Mouse (Mus musculus) layer of hippocampus, adult 2 months (tissue): Measurements from ENCODE around the gene Smurf2. TPM values are rescaled to one million over a fixed set of nuclear protein-coding genes. Genes with fewer than 3 reads are reported as not detected.

Source experiments
- DNase-seq, 2 experiments: peaks; one replicate each; pipeline ENCODE4 v3.0.0; 2022; ENCODE audit warnings: low spot score in 2 of 2
- H3K27ac ChIP-seq: fragments of 200-600 bp; 2 replicates; pipeline ENCODE4 v1.8.1; 2022
- H3K4me3 ChIP-seq: fragments of 200-600 bp; 2 replicates; pipeline ENCODE4 v1.8.1; 2022; ENCODE audit warnings: mild to moderate bottlenecking
- CTCF ChIP-seq: fragments of 200-600 bp; conservative IDR thresholded peaks from 2 replicates; pipeline ENCODE4 v1.8.1; 2022; ENCODE audit warnings: antibody characterized with exemption, mild to moderate bottlenecking, moderate library complexity
- total RNA-seq, 2 experiments: library from RNA; stranded (reverse); gene quantifications; 2 replicates each; pipeline ENCODE4 v1.2.3; 2021

Gene Smurf2
- total RNA-seq, 2 experiments from 2014 or later: 29.6 to 31.1 TPM

- no peak overlapping the region for H3K27ac ChIP-seq
- no peak for TF ChIP-seq CTCF
- no peak overlapping the region for H3K4me3 ChIP-seq
- no peak for DNase-seq
Measured at GRCm38 (mm10) chr11:106872650-106873049, 47.9 kb downstream of the Smurf2 start.

DNA sequence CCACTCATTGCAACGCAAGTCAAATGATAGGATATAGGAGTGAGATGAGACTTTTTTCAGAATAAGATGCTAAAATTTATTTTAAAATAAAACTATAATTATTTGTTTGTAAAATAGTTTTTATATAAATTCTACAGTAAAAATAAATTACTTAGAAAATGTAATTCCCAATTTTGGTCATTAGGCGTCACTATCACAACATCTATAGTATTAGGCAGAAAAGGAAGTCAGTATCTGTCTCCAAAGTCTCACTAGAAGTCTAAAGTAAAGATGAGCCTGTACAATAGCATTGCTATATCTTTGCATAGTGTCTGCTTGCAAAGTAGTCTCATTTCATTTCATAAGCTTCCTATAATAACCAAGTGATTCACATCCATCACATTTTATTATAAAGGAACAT, 69.1 kb downstream of the Smurf2 start:
- peak; percentile 82 for TF ChIP-seq CTCF
- Histone ChIP-seq H3K4me3 (no peak overlapping the region), H3K27ac (no peak overlapping the region)
- no peak for DNase-seq

DNA sequence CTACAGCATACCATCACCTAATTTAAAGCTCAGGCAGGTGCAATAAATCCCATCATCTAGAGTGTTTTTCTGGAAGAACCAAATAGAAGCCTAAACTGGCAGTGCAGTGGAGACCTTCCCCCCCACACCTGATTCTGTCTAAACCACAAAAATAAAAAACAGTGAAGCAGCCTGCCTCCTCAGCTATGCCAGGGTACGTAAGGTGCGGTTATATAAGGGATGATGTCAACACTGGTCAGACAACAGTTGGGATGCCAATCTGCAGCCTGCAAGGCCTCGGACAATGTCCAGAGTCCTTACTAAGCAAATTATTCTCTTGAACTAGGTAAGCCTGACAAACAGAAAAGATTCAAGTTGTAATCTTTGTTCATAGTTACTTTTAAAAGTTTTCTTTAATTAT, 78.5 kb downstream of the Smurf2 start:
- no peak for TF ChIP-seq CTCF
- Histone ChIP-seq H3K27ac (peak overlapping the region; percentile 25; the same call in 1 of the 2 replicates), H3K4me3 (no peak overlapping the region)
- no peak for DNase-seq

- Histone ChIP-seq H3K4me3 (no peak overlapping the region), H3K27ac (no peak overlapping the region)
- no peak for DNase-seq
- TF ChIP-seq CTCF: no peak
Measured at GRCm38 (mm10) chr11:106828079-106828478, 92.4 kb downstream of the Smurf2 start.

DNA sequence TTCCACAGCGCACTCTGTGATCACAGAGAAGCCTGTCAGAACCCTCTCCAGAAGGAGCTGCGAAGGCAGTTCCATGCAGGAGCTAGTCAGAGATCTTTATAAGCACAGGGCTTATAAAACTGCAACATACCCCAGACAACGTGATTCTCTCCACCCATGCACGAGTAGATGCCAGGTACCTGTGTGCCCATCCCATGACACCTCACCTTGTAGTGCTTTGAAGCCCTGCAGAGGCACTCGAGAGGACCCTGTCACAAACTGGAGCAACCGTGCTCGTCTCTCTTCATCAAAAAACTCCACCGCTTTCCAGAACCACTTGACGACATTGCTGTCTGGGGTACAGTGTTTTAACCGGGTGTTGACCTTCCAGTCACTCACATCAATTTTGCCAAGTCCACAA, 96.1 kb downstream of the Smurf2 start:
- no peak for TF ChIP-seq CTCF
- Histone ChIP-seq H3K4me3 (no peak overlapping the region), H3K27ac (peak overlapping the region; percentile 78; the same call in 1 of the 2 replicates)
- DNase-seq: no peak

GRCm38 (mm10) chr11:106823741-106824140, 96.8 kb downstream of the Smurf2 start:
- no peak for DNase-seq

DNA sequence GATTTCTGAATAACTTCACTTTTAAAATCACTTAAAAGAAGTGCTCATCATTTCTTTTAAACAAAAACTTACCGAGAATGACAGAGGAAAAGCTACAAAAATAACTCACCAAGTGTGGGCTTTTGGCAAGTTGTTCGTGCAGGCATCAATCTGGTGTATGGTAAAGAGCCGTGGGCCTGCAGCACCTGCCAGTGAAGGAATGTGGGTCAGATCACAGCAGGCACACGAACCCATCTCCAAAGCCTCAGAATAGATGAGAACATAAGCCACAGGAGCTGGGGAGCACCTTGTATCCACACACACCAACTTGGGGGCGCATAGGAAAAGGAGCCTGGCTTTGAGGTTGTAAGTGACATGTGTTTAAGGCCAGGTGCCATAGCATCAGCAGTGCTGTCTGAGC, 97.6 kb downstream of the Smurf2 start:
- TF ChIP-seq CTCF: no peak
- H3K4me3 ChIP-seq: no peak overlapping the region
- H3K27ac ChIP-seq: peak overlapping the region; percentile 78
- peak; percentile 47 to 58 for DNase-seq

More at GRCm38 (mm10) chr11:106823741-106824140, 96.8 kb downstream of the Smurf2 start:
- peak overlapping the region; percentile 78; the same call in 1 of the 2 replicates for H3K27ac ChIP-seq
- no peak overlapping the region for H3K4me3 ChIP-seq
- TF ChIP-seq CTCF: no peak

- Histone ChIP-seq H3K27ac (peak overlapping the region; percentile 78), H3K4me3 (no peak overlapping the region)
- no peak for DNase-seq
- no peak for TF ChIP-seq CTCF
Measured at GRCm38 (mm10) chr11:106822491-106822890, 98.0 kb downstream of the Smurf2 start.

- TF ChIP-seq CTCF: no peak
- no peak for DNase-seq
- H3K27ac ChIP-seq: peak overlapping the region; percentile 78
- no peak overlapping the region for H3K4me3 ChIP-seq
Measured at GRCm38 (mm10) chr11:106821397-106821796, 99.1 kb downstream of the Smurf2 start.

- Histone ChIP-seq H3K4me3 (no peak overlapping the region), H3K27ac (peak overlapping the region; percentile 78)
- TF ChIP-seq CTCF: no peak
- DNase-seq: peak; percentile 28 to 44
Measured at GRCm38 (mm10) chr11:106820972-106821371, 99.5 kb downstream of the Smurf2 start.

GRCm38 (mm10) chr11:106820252-106820651, 100.3 kb downstream of the Smurf2 start:
- no peak for TF ChIP-seq CTCF
- Histone ChIP-seq H3K27ac (peak overlapping the region; percentile 78), H3K4me3 (no peak overlapping the region)
- no peak for DNase-seq

GRCm38 (mm10) chr11:106819595-106819994, 100.9 kb downstream of the Smurf2 start:
- TF ChIP-seq CTCF: no peak
- H3K27ac ChIP-seq: peak overlapping the region; percentile 78
- no peak for DNase-seq

GRCm38 (mm10) chr11:106818341-106818740, 102.2 kb downstream of the Smurf2 start:
- DNase-seq: peak in 1 of 2 experiments; percentile 30
- Histone ChIP-seq H3K4me3 (no peak overlapping the region), H3K27ac (peak overlapping the region; percentile 78)
- no peak for TF ChIP-seq CTCF

More at GRCm38 (mm10) chr11:106819595-106819994, 100.9 kb downstream of the Smurf2 start:
- no peak overlapping the region for H3K4me3 ChIP-seq

DNA sequence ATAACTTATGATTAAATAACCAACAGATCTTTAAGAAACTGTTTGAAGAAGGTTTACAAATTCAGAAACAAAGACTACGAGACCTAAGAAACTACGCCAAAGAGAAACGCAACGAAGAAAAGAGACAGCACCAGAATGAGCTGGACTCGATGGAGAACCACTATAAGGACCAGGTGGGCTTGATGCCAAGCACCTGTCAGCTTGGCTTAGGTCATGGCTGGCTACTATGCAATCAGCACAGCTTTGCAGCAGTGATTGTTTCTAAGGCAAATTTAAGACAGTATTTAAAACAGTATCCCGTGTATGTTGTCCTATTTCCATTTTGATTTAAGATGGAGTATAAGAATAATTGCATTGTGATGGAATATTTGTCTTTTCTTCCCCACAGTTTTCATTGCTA, 102.7 kb downstream of the Smurf2 start:
- no peak for TF ChIP-seq CTCF
- no peak for DNase-seq
- peak overlapping the region; percentile 78 for H3K27ac ChIP-seq
- no peak overlapping the region for H3K4me3 ChIP-seq
